Mouse (Mus musculus) CD4-positive, CD25-positive, alpha-beta regulatory T cell, adult 4 months (primary cell): ENCODE results near the gene Rnf183. TPM values are rescaled to one million over a fixed set of nuclear protein-coding genes. Genes with fewer than 3 reads are reported as not detected.

Experiments used
- ATAC-seq: one replicate; pipeline ENCODE4 v1.8.0; 2017
- polyA plus RNA-seq, 2 experiments: library from polyadenylated mRNA; unstranded; fragments of 100-300 nt; shearing (Covaris generic); gene quantifications; one replicate each; pipeline ENCODE4 v1.2.1; 2017

Gene Rnf183
- polyA plus RNA-seq, 2 experiments from 2014 or later = 0.52 TPM; not detected in 1

- ATAC-seq = no peak
Observed at GRCm38 (mm10) chr4:62383207-62383606, 51.8 kb downstream of the Rnf183 start.

GRCm38 (mm10) chr4:62379724-62380381 lies 55.2 kb downstream of the Rnf183 start:
- no peak for ATAC-seq

Other genes starting within 250 kb of the Rnf183 start
- under 1 TPM in 1 of 2 experiments, not detected in 1; 0.58 TPM for gene Zfp37, start 204.2 kb downstream of the Rnf183 start, polyA plus RNA-seq
- gene Slc31a2, start 172.7 kb downstream of the Rnf183 start, polyA plus RNA-seq = 10 to 100 TPM; 11.1 to 16.4 TPM
- 10 to 100 TPM; 41.5 to 49.5 TPM for gene Fkbp15, start 74.7 kb downstream of the Rnf183 start, polyA plus RNA-seq
- 10 to 100 TPM in 1 of 2 experiments, 1 to 10 TPM in 1; 7.3 to 11.7 TPM for gene Slc31a1, start 74.5 kb downstream of the Rnf183 start, polyA plus RNA-seq
- gene Cdc26, start 26.6 kb downstream of the Rnf183 start, polyA plus RNA-seq = 10 to 100 TPM; 72.0 to 90.4 TPM
- gene Prpf4, start 26.5 kb downstream of the Rnf183 start, polyA plus RNA-seq = 10 to 100 TPM; 20.3 to 28.5 TPM
- under 1 TPM; 0.56 to 0.82 TPM for gene Wdr31, start 35.6 kb upstream of the Rnf183 start, polyA plus RNA-seq
- 1 to 10 TPM in 1 of 2 experiments, under 1 TPM in 1; 0.73 to 1.5 TPM for gene Bspry, start 44.8 kb upstream of the Rnf183 start, polyA plus RNA-seq
- gene Hdhd3, start 68.2 kb upstream of the Rnf183 start, polyA plus RNA-seq = 1 to 10 TPM in 1 of 2 experiments, under 1 TPM in 1; 0.81 to 1.3 TPM
- gene Alad, start 84.7 kb upstream of the Rnf183 start, polyA plus RNA-seq = 10 to 100 TPM; 57.8 to 78.7 TPM
- 10 to 100 TPM; 27.5 to 27.7 TPM for gene Pole3, start 89.8 kb upstream of the Rnf183 start, polyA plus RNA-seq
- not detected for gene 4933430I17Rik, start 90.1 kb upstream of the Rnf183 start, polyA plus RNA-seq
- 10 to 100 TPM; 50.0 to 66.9 TPM for gene Rgs3, start 124.6 kb upstream of the Rnf183 start, polyA plus RNA-seq